Mouse (Mus musculus) limb, embryonic 15.5 days (tissue): ENCODE measurements around the gene Nup85. TPM values are rescaled to one million over a fixed set of nuclear protein-coding genes. Genes with fewer than 3 reads are reported as not detected.

ENCODE experiments used
- ATAC-seq: fragments of 200-750 bp; cut with Nextera tagmentation; 2 replicates; pipeline ENCODE4 v1.8.0; 2017; ENCODE audit warnings: low read depth, moderate TSS enrichment; ENCODE audit not compliant: insufficient number of reproducible peaks, low FRiP score, low TSS enrichment
- H3K27ac ChIP-seq: fragments of 300-500 bp; sonication (generic); 2 replicates; pipeline ENCODE4 v1.5.1; 2015; ENCODE audit warnings: moderate library complexity, mild to moderate bottlenecking, inconsistent platforms
- H3K27me3 ChIP-seq: fragments of 300-500 bp; sonication (generic); 2 replicates; pipeline ENCODE4 v1.6.1; 2015; ENCODE audit warnings: inconsistent platforms
- H3K36me3 ChIP-seq: fragments of 300-500 bp; sonication (generic); 2 replicates; pipeline ENCODE4 v1.6.1; 2015; ENCODE audit warnings: inconsistent platforms
- H3K4me1 ChIP-seq: fragments of 300-500 bp; sonication (generic); 2 replicates; pipeline ENCODE4 v1.6.1; 2015; ENCODE audit warnings: inconsistent platforms
- H3K4me2 ChIP-seq: fragments of 300-500 bp; sonication (generic); 2 replicates; pipeline ENCODE4 v1.6.1; 2015; ENCODE audit warnings: mild to moderate bottlenecking, inconsistent platforms
- H3K4me3 ChIP-seq: fragments of 300-500 bp; sonication (generic); 2 replicates; pipeline ENCODE4 v1.5.1; 2015; ENCODE audit warnings: mild to moderate bottlenecking, inconsistent platforms
- H3K9ac ChIP-seq: fragments of 300-500 bp; sonication (generic); 2 replicates; pipeline ENCODE4 v1.6.1; 2015; ENCODE audit warnings: inconsistent platforms
- H3K9me3 ChIP-seq: fragments of 300-500 bp; sonication (generic); 2 replicates; pipeline ENCODE4 v1.6.1; 2016; ENCODE audit warnings: inconsistent platforms
- WGBS: fragments of 180-500 bp; shearing (Covaris S2); methylation state at CpG from one replicate; pipeline ENCODE4 v1.1.7; 2015; 5-methylcytosine and 5-hydroxymethylcytosine counted together
- polyA plus RNA-seq: library from polyadenylated mRNA; unstranded; fragments of >200 nt; fragmentation: Nextera tagmentation; extraction: Ambion mirVana; gene quantifications from 2 replicates; pipeline ENCODE4 v1.2.1, GENCODE M21; 2015

Gene Nup85
- polyA plus RNA-seq, 1 experiment from 2014 or later, result 146 TPM

DNA sequence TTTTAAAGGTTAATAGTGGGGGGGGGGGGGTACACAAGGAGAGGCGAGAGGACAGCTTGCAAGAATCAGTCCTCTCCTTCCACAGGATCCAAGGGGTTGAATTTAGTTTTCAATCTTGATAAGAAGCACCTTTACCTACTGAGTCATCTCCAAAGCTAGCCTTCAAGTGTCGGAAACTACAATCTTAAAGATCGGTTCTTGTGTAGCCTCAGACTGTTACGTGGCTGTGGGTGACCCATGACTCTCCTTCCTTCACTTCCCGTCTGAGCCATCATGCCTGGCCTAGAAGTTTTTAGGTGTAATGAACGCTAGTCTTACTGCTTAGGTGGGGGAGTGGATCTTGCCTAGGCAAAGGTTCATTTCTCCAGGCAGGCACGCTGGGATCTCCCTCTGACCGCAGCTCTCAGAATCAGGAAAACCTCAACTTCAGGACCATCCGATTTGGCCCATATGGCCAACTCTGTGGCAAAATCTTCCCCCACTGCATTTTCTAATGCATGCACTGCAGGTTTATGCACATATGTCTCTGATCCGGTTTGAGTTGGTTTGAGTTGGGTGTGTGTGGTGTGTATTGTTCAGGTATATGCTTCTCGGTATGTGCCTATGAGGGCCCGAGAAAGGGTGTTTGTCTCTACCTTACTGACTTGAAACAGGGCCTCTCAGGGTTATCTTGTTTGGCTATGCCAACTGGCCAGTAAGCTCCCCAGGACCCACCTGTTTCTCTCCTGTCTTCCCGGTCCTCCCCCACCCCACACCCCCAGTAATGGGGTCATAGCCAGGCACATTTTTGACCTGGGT, 65.7 kb downstream of the Nup85 start:
- H3K9ac ChIP-seq, result no peak overlapping the region
- no peak overlapping the region for H3K27ac ChIP-seq
- WGBS, result 84% methylated on average over 13 of the region's 13 CpGs
- ATAC-seq, result no peak
- H3K9me3 ChIP-seq, result no peaks in the 10 kb centered on the region
- no peak overlapping the region for H3K4me3 ChIP-seq
- H3K4me2 ChIP-seq, result no peak overlapping the region
- no peaks in the 10 kb centered on the region for H3K36me3 ChIP-seq
- H3K4me1 ChIP-seq, result peaks cover 18% of the 10 kb centered on the region
- H3K27me3 ChIP-seq, result no peaks in the 10 kb centered on the region

DNA sequence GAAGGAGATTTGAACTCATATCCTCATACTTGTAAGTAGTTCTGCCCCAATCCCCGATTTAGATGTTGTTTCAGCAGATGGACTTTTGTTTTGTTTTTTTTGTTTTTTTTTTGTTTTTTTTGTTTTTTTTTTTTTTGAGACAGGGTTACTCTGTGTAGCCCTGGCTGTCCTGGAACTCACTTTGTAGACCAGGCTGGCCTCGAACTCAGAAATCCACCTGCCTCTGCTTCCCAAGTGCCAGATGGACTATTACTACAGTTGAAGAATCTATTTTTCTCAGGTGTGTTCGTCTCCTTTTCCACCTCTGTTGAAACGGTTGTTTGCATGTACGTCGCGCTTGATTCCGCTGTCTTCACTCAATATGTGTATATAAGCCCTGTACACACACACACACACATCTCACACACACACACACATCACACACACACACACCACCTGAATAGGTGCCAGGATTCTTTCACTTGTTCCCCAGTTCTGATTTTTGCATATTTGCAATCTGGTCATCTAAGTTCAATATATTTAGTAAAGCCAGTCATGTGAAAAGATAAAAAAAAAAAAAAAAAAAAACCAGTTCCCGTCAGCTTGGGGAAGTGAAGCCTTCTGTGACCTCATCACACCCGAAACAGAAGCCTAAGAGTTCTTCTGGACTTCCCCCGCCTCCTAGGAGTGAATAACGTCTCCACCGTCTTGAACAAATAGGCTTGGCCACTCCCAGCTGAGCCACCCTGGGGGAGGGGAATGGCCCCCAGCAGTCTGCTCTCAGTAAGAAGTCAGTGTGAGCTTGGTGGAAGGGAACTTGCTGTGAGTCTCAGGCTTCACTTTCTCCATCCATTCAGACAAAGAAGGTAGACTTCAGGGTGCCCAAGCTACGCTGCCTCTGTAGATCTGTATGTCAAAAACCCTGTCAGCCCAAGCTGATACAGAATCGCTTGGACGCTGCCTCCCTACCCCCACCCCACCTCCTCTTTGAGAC, 66.6 kb downstream of the Nup85 start:
- ATAC-seq, result no peak
- Histone ChIP-seq H3K4me2 (no peak overlapping the region), H3K27ac (no peak overlapping the region), H3K9ac (no peak overlapping the region), H3K4me3 (no peak overlapping the region), H3K36me3 (no peaks in the 10 kb centered on the region), H3K9me3 (no peaks in the 10 kb centered on the region), H3K27me3 (no peaks in the 10 kb centered on the region), H3K4me1 (peaks cover 18% of the 10 kb centered on the region)
- 50% methylated on average over 16 of the region's 16 CpGs for WGBS

DNA sequence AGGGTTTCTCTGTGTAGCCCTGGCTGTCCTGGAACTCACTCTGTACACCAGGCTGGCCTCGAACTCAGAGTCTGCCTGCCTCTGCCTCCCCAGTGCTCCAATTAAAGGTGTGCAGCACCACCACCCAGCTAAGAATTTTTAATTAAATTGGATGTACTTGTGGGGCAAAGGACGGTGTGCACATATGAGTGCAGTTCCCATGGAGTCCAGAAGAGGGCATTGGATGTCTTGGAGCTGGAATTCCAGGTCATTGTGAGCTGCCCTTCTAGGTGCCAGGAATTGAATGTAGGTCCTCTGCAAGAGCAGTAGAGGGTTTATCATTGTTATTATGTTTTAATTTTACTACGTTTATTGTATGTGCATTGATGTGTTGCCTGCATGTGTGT, 67.3 kb downstream of the Nup85 start:
- no peak overlapping the region for H3K27ac ChIP-seq
- peaks cover 13% of the 10 kb centered on the region for H3K4me1 ChIP-seq
- no peaks in the 10 kb centered on the region for H3K27me3 ChIP-seq
- ATAC-seq, result no peak
- WGBS, result 28% methylated on average over 3 of the region's 3 CpGs
- no peaks in the 10 kb centered on the region for H3K36me3 ChIP-seq
- no peak overlapping the region for H3K4me3 ChIP-seq
- H3K9me3 ChIP-seq, result no peaks in the 10 kb centered on the region
- no peak overlapping the region for H3K9ac ChIP-seq
- no peak overlapping the region for H3K4me2 ChIP-seq

DNA sequence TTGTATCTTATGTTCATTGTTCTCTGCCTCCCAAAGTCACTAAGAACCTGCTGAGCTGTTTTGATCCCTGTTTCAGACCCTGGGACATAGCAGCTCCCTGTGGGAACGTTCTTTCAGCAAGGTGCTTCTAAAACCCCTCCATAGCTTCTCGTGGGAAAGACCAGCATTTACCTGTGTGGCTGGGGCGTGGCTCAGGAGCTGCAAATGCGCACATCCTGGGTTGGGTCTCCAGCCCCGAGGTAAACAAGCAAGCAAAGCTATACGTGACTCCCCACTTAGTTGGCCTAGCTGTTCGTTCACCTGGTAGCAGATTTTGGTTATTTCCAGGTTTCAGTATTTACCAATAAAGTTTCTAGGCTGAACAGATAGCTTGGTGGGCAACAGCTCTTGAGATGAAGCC, 68.0 kb downstream of the Nup85 start:
- WGBS, result 70% methylated on average over 7 of the region's 7 CpGs
- Histone ChIP-seq H3K9me3 (no peaks in the 10 kb centered on the region), H3K27ac (no peak overlapping the region), H3K4me2 (no peak overlapping the region), H3K4me3 (no peak overlapping the region), H3K27me3 (no peaks in the 10 kb centered on the region), H3K9ac (no peak overlapping the region), H3K4me1 (peaks cover 8% of the 10 kb centered on the region), H3K36me3 (no peaks in the 10 kb centered on the region)
- no peak for ATAC-seq

DNA sequence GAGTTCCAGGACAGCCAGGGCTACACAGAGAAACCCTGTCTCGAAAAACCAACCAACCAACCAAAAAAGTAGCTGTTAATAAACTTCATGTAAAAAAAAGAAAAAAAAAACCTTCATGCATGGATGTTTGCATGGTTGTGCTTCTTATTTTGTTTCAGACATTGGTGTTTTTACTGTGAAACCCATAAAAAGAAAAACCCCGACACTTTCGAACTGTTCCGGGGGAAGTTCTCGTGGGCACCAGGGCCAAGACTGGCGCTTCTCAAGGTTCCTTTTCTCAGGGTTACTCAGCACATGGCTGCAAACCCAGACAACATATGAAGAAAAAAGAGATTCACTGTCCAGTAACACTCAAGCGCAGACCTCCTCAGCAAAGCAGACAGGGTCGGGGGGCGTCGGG, 68.6 kb downstream of the Nup85 start:
- 87% methylated on average over 10 of the region's 10 CpGs for WGBS
- no peaks in the 10 kb centered on the region for H3K9me3 ChIP-seq
- ATAC-seq, result no peak

More for the DNA sequence above, 68.6 kb downstream of the Nup85 start:
- no peak overlapping the region for H3K9ac ChIP-seq
- H3K27ac ChIP-seq, result no peak overlapping the region
- H3K4me2 ChIP-seq, result no peak overlapping the region
- no peaks in the 10 kb centered on the region for H3K36me3 ChIP-seq
- H3K4me3 ChIP-seq, result no peak overlapping the region
- H3K4me1 ChIP-seq, result 0 out of 2 replicates have a peak, but pooled peaks cover 2% of the 10 kb centered on the region
- no peaks in the 10 kb centered on the region for H3K27me3 ChIP-seq

Other genes with a start within 250 kb of the Nup85 start
- gene Ush1g, start 242.4 kb upstream of the Nup85 start, polyA plus RNA-seq, result 0.04 TPM in 1 of 2 replicates, not detected in the other
- 0.10 and 0.11 TPM in 2 replicates for gene Otop3, start 229.7 kb upstream of the Nup85 start, polyA plus RNA-seq
- gene Hid1, start 196.7 kb upstream of the Nup85 start, polyA plus RNA-seq, result 3.8 and 3.9 TPM in 2 replicates
- gene Cdr2l, start 182.5 kb upstream of the Nup85 start, polyA plus RNA-seq, result 9.2 and 10.8 TPM in 2 replicates
- gene Mrpl58, start 160.7 kb upstream of the Nup85 start, polyA plus RNA-seq, result 141 and 142 TPM in 2 replicates
- gene Atp5h, start 144.5 kb upstream of the Nup85 start, polyA plus RNA-seq, result 766 and 816 TPM in 2 replicates
- gene Kctd2, start 144.3 kb upstream of the Nup85 start, polyA plus RNA-seq, result 9.9 and 15.1 TPM in 2 replicates
- not detected in 2 replicates for gene Trim80, start 123.9 kb upstream of the Nup85 start, polyA plus RNA-seq
- not detected in 2 replicates for gene Slc16a5, start 102.0 kb upstream of the Nup85 start, polyA plus RNA-seq
- 7.2 and 7.8 TPM in 2 replicates for gene Armc7, start 88.8 kb upstream of the Nup85 start, polyA plus RNA-seq
- 81.6 and 82.1 TPM in 2 replicates for gene Nt5c, start 72.6 kb upstream of the Nup85 start, polyA plus RNA-seq
- gene Jpt1, start 50.0 kb upstream of the Nup85 start, polyA plus RNA-seq, result 495 and 589 TPM in 2 replicates
- 765 and 837 TPM in 2 replicates for gene Sumo2, start 28.2 kb upstream of the Nup85 start, polyA plus RNA-seq
- gene Mrps7, start 39.5 kb downstream of the Nup85 start, polyA plus RNA-seq, result 88.2 and 90.9 TPM in 2 replicates
- 17.5 and 18.0 TPM in 2 replicates for gene Gga3, start 39.6 kb downstream of the Nup85 start, polyA plus RNA-seq
- 27.6 and 29.1 TPM in 2 replicates for gene Mif4gd, start 48.5 kb downstream of the Nup85 start, polyA plus RNA-seq
- gene Slc25a19, start 63.9 kb downstream of the Nup85 start, polyA plus RNA-seq, result 24.0 and 24.7 TPM in 2 replicates
- 87.7 and 93.9 TPM in 2 replicates for gene Grb2, start 144.2 kb downstream of the Nup85 start, polyA plus RNA-seq
- gene Tmem94, start 201.0 kb downstream of the Nup85 start, polyA plus RNA-seq, result 23.6 and 28.1 TPM in 2 replicates
- gene Caskin2, start 249.2 kb downstream of the Nup85 start, polyA plus RNA-seq, result 16.5 and 17.9 TPM in 2 replicates